ENCODE assay signal across 16 mouse cellular contexts in genomic region chr6:37745393-37746100, GRCm38 (mm10).
DNase-seq lines count a peak whose midpoint lies in the region; ATAC-seq lines count a peak whose summit lies in the region.
"Had no signal": no experiment of that assay in that cellular context is flagged by ENCODE, and none has a peak within 500 bp of the region (broad histone marks: within the 10 kb centered on the region; RNA-seq: fewer than 3 reads in every experiment).

No protein-coding gene starts in this region.

- peak overlapping the region; percentile 31; the same call in 1 of the 2 replicates for H3K27ac ChIP-seq in kidney, embryonic 14.5 days (ENCODE audit: low read depth, low read length)
- peak overlapping the region; percentile 65 for H3K27ac ChIP-seq in intestine, embryonic 15.5 days
- H3K27ac ChIP-seq in stomach, embryonic 14.5 days (ENCODE audit: low read length), result peak overlapping the region; percentile 23; the same call in 1 of the 2 replicates
- H3K27ac ChIP-seq: embryonic facial prominence, embryonic 13.5 days; forebrain, embryonic 13.5 days; limb, embryonic 12.5 days; liver, embryonic 15.5 days had no signal

- no peaks in the 10 kb centered on the region for H3K27me3 ChIP-seq in kidney, embryonic 14.5 days (ENCODE audit: control insufficient read depth, insufficient read depth, low read length)
- H3K27me3 ChIP-seq in intestine, embryonic 15.5 days (replicated peaks), result no peaks in the 10 kb centered on the region
- H3K27me3 ChIP-seq in stomach, embryonic 14.5 days (ENCODE audit: control insufficient read depth, insufficient read depth, low read length), result no peaks in the 10 kb centered on the region
- H3K27me3 ChIP-seq: CH12.LX; embryonic facial prominence, embryonic 13.5 days; forebrain, embryonic 13.5 days; limb, embryonic 12.5 days; liver, embryonic 15.5 days had no signal

- DNase-seq in kidney, adult 11 months, result no peak
- peak; percentile 23 for DNase-seq in adrenal gland, postnatal 14 days
- DNase-seq in thymus, postnatal 36 days, result no peak
- DNase-seq in heart, postnatal 14 days, result no peak
- DNase-seq: cerebellum, postnatal 36 days; heart, postnatal 4 days; right cerebral cortex, postnatal 25 days had no signal

- no peak overlapping the region for H3K4me2 ChIP-seq in kidney, embryonic 14.5 days (replicated peaks; ENCODE audit: low read depth, low read length)
- H3K4me2 ChIP-seq in intestine, embryonic 15.5 days (replicated peaks), result no peak overlapping the region
- H3K4me2 ChIP-seq in stomach, embryonic 14.5 days (replicated peaks; ENCODE audit: low read depth, low read length), result no peak overlapping the region
- H3K4me2 ChIP-seq: embryonic facial prominence, embryonic 13.5 days; forebrain, embryonic 13.5 days; limb, embryonic 12.5 days; liver, embryonic 15.5 days had no signal

- intact Hi-C loops in heart, postnatal 14 days (cut with DNase I), result loop anchor here (10.0 kb wide), 1 partner anchor 319 kb away; no protein-coding TSS in a partner anchor

- 48% methylated on average over 11 of the region's 11 CpGs for WGBS in kidney, embryonic 14.5 days
- 44% methylated on average over 11 of the region's 11 CpGs for WGBS in intestine, embryonic 15.5 days
- WGBS in stomach, embryonic 14.5 days, result 41% methylated on average over 11 of the region's 11 CpGs

- peak; percentile 87 for ATAC-seq in kidney, embryonic 14.5 days (ENCODE audit: low FRiP score, low TSS enrichment)
- ATAC-seq in intestine, embryonic 15.5 days, result peak; percentile 77; the same call in 1 of the 2 replicates
- peak; percentile 67; the same call in 1 of the 2 replicates for ATAC-seq in stomach, embryonic 14.5 days (ENCODE audit: insufficient number of reproducible peaks, insufficient read depth, low FRiP score, low read depth)
- ATAC-seq: forebrain, embryonic 13.5 days; midbrain, embryonic 16.5 days had no signal

- H3K4me3 ChIP-seq in kidney, embryonic 14.5 days (ENCODE audit: low read length), result no peak overlapping the region
- H3K4me3 ChIP-seq in intestine, embryonic 15.5 days (replicated peaks), result no peak overlapping the region
- H3K4me3 ChIP-seq in stomach, embryonic 14.5 days (ENCODE audit: low read depth, low read length), result no peak overlapping the region
- H3K4me3 ChIP-seq: embryonic facial prominence, embryonic 13.5 days; forebrain, embryonic 13.5 days; limb, embryonic 12.5 days; liver, embryonic 15.5 days had no signal

- H3K36me3 ChIP-seq in kidney, embryonic 14.5 days (ENCODE audit: control insufficient read depth, insufficient read depth, low read length), result no peaks in the 10 kb centered on the region
- H3K36me3 ChIP-seq in intestine, embryonic 15.5 days, result no peaks in the 10 kb centered on the region
- no peaks in the 10 kb centered on the region for H3K36me3 ChIP-seq in stomach, embryonic 14.5 days (ENCODE audit: control insufficient read depth, insufficient read depth, low read length)
- H3K36me3 ChIP-seq: embryonic facial prominence, embryonic 13.5 days; limb, embryonic 12.5 days; liver, embryonic 15.5 days had no signal

- no peak overlapping the region for H3K9ac ChIP-seq in kidney, embryonic 14.5 days (ENCODE audit: low read depth, low read length)
- no peak overlapping the region for H3K9ac ChIP-seq in intestine, embryonic 15.5 days
- H3K9ac ChIP-seq in stomach, embryonic 14.5 days (replicated peaks; ENCODE audit: low read depth, low read length), result no peak overlapping the region
- H3K9ac ChIP-seq: embryonic facial prominence, embryonic 13.5 days; forebrain, embryonic 13.5 days; limb, embryonic 12.5 days; liver, embryonic 15.5 days had no signal

- peaks cover 5% of the 10 kb centered on the region; the same call in 1 of the 2 replicates for H3K9me3 ChIP-seq in kidney, embryonic 14.5 days (ENCODE audit: control insufficient read depth, low read length)
- no peaks in the 10 kb centered on the region for H3K9me3 ChIP-seq in intestine, embryonic 15.5 days
- no peaks in the 10 kb centered on the region; the same call in 1 of the 2 replicates for H3K9me3 ChIP-seq in stomach, embryonic 14.5 days (ENCODE audit: control insufficient read depth, low read depth, low read length)
- H3K9me3 ChIP-seq: embryonic facial prominence, embryonic 13.5 days; liver, embryonic 15.5 days had no signal

- no peaks in the 10 kb centered on the region for H3K4me1 ChIP-seq in kidney, embryonic 14.5 days (ENCODE audit: control insufficient read depth, insufficient read depth, low read length)
- H3K4me1 ChIP-seq in intestine, embryonic 15.5 days (replicated peaks), result no peaks in the 10 kb centered on the region
- H3K4me1 ChIP-seq in stomach, embryonic 14.5 days (ENCODE audit: control insufficient read depth, insufficient read depth, low read length), result peaks cover 5% of the 10 kb centered on the region; the same call in 1 of the 2 replicates
- H3K4me1 ChIP-seq: embryonic facial prominence, embryonic 13.5 days; forebrain, embryonic 13.5 days; limb, embryonic 12.5 days; liver, embryonic 15.5 days had no signal
